Mouse (Mus musculus): Measurements from ENCODE around the gene Siva1.

The Siva1 gene

GRCm38 (mm10) chr12:112660576-112661326 lies 16.3 kb downstream of the Siva1 start:
- no peak for DNase-seq

GRCm38 (mm10) chr12:112661327-112661605 lies 16.8 kb downstream of the Siva1 start:
- no peak for DNase-seq

- no peak for DNase-seq
Measured at GRCm38 (mm10) chr12:112661851-112662250, 17.4 kb downstream of the Siva1 start.

- no peak for DNase-seq
Measured at GRCm38 (mm10) chr12:112663303-112663702, 18.8 kb downstream of the Siva1 start.

GRCm38 (mm10) chr12:112663716-112664115 lies 19.2 kb downstream of the Siva1 start:
- no peak for DNase-seq

- DNase-seq = no peak
Measured at GRCm38 (mm10) chr12:112664124-112664523, 19.6 kb downstream of the Siva1 start.

GRCm38 (mm10) chr12:112664656-112665055 lies 20.2 kb downstream of the Siva1 start:
- no peak for DNase-seq

- no peak for DNase-seq
Measured at GRCm38 (mm10) chr12:112665445-112665844, 21.0 kb downstream of the Siva1 start.

GRCm38 (mm10) chr12:112665881-112666544 lies 21.5 kb downstream of the Siva1 start:
- DNase-seq = no peak

GRCm38 (mm10) chr12:112667619-112668297 lies 23.3 kb downstream of the Siva1 start:
- no peak for DNase-seq

GRCm38 (mm10) chr12:112670718-112671393 lies 26.4 kb downstream of the Siva1 start:
- DNase-seq = no peak

GRCm38 (mm10) chr12:112671891-112672290 lies 27.4 kb downstream of the Siva1 start:
- DNase-seq = peak in 1 of 2 experiments; percentile 38

GRCm38 (mm10) chr12:112672744-112673575 lies 28.5 kb downstream of the Siva1 start:
- peak; percentile 70 to 73 for DNase-seq

GRCm38 (mm10) chr12:112673576-112674091 lies 29.2 kb downstream of the Siva1 start:
- peak; percentile 31 to 43 for DNase-seq

- peak; percentile 63 for DNase-seq
Measured at GRCm38 (mm10) chr12:112674132-112675011, 29.9 kb downstream of the Siva1 start, which contains the start of gene Akt1. Gene Akt1 (minus strand): TSS chr12:112674884.

- DNase-seq = peak; percentile 89 to 91
Measured at GRCm38 (mm10) chr12:112675245-112676035, 31.0 kb downstream of the Siva1 start.

- DNase-seq = no peak
Measured at GRCm38 (mm10) chr12:112677076-112677475, 32.6 kb downstream of the Siva1 start.

- DNase-seq = no peak
Measured at GRCm38 (mm10) chr12:112677943-112678554, 33.6 kb downstream of the Siva1 start.

GRCm38 (mm10) chr12:112678555-112679026 lies 34.1 kb downstream of the Siva1 start, which contains the start of gene Zbtb42:
Gene Zbtb42 (plus strand): TSS chr12:112678828.
- DNase-seq = peak; percentile 40 to 43

Measured in B cell, adult 2 months (primary cell).